Mouse (Mus musculus): ENCODE measurements at regions not wholly inside any gene's neighbourhood (a gene's known extent, or its start where the extent isn't known, plus 50 kb on each side); places are given as distances from the start of the nearest gene placed in this dataset.

DNA sequence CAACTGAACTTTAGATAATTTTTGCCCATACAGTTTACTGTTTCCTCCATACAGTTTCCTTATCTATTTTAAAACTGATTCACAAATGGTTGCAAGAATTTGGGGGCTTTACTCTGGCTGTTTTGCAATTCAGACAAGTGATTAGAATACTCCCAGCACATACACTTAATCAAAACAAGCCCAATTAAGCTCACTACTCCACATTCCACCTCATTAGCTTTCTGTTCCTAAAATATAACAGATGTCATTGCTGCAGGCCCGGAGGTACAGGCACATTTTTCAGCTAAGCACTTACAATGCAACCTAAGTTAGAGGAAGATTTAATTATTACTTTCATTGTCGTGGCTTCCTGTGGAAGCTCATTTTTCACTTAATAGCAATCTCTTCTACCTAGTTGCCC, 526.9 kb upstream of the Apob start:
- Histone ChIP-seq H3K27me3 (ENCODE audit: control insufficient read depth, insufficient read depth, low read length) (no peaks in the 10 kb centered on the region), H3K4me1 (ENCODE audit: control insufficient read depth, insufficient read depth, low read length) (no peaks in the 10 kb centered on the region), H3K27ac (ENCODE audit: control insufficient read depth, insufficient read depth, low read depth, low read length) (no peak overlapping the region), H3K4me3 (ENCODE audit: control insufficient read depth, low read depth, low read length) (no peak overlapping the region), H3K36me3 (ENCODE audit: control insufficient read depth, insufficient read depth, low read length) (no peaks in the 10 kb centered on the region)
- TF ChIP-seq POLR2A (IDR thresholded peaks at IDR 0.05; ENCODE audit: control insufficient read depth, low read depth, low read length) (no peak), CTCF (IDR thresholded peaks at IDR 0.05; ENCODE audit: control insufficient read depth, insufficient read depth, insufficient replicate concordance, low read depth, low read length) (no peak)

DNA sequence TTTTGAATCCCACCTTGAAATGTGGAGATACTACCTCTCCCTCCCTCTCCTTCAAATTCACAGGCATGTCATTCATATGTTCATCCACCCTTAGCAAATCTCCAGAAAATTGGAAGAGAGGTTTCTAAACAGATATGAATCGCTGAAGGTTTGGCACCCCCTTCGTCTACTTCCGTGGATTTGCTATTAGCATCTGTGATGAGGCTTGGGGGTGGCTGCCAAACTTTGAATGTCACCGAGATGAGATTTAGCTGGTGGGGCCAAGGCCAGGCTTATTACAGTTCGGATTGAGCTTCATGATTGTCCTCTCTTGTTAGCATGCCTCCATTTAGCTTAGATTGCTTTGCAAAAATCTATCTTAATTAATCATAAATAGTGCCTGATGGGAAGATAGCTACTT, 520.4 kb upstream of the Apob start:
- no peak overlapping the region for H3K27ac ChIP-seq (ENCODE audit: control insufficient read depth, insufficient read depth, low read depth, low read length)
- TF ChIP-seq POLR2A (IDR thresholded peaks at IDR 0.05; ENCODE audit: control insufficient read depth, low read depth, low read length), result no peak
- TF ChIP-seq CTCF (IDR thresholded peaks at IDR 0.05; ENCODE audit: control insufficient read depth, insufficient read depth, insufficient replicate concordance, low read depth, low read length), result no peak
- no peaks in the 10 kb centered on the region for H3K27me3 ChIP-seq (ENCODE audit: control insufficient read depth, insufficient read depth, low read length)
- no peaks in the 10 kb centered on the region for H3K4me1 ChIP-seq (ENCODE audit: control insufficient read depth, insufficient read depth, low read length)
- no peaks in the 10 kb centered on the region for H3K36me3 ChIP-seq (ENCODE audit: control insufficient read depth, insufficient read depth, low read length)
- H3K4me3 ChIP-seq (ENCODE audit: control insufficient read depth, low read depth, low read length), result no peak overlapping the region

DNA sequence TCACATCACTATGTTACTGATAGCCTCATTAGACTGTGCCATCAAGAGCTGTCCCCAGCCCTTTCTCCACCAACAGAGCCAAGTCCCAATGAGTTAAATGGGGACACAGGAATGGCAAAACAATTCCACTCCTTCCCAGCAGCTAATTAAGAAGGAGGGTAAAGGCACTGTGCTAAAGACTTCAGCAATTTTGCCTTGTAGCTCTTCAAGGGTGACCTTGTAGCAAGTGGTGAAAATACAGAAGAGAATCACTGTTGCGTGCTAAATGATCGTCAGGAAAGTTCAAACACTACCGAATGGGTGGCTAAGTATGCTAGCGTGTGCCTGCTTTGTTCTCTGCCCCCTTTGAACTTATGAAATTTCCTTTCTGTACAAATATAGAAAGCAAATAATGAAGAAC, 519.9 kb upstream of the Apob start:
- TF ChIP-seq CTCF (IDR thresholded peaks at IDR 0.05; ENCODE audit: control insufficient read depth, insufficient read depth, insufficient replicate concordance, low read depth, low read length), result no peak
- no peak for TF ChIP-seq POLR2A (IDR thresholded peaks at IDR 0.05; ENCODE audit: control insufficient read depth, low read depth, low read length)
- no peak overlapping the region for H3K4me3 ChIP-seq (ENCODE audit: control insufficient read depth, low read depth, low read length)
- no peaks in the 10 kb centered on the region for H3K36me3 ChIP-seq (ENCODE audit: control insufficient read depth, insufficient read depth, low read length)
- no peaks in the 10 kb centered on the region for H3K27me3 ChIP-seq (ENCODE audit: control insufficient read depth, insufficient read depth, low read length)
- H3K4me1 ChIP-seq (ENCODE audit: control insufficient read depth, insufficient read depth, low read length), result no peaks in the 10 kb centered on the region
- no peak overlapping the region for H3K27ac ChIP-seq (ENCODE audit: control insufficient read depth, insufficient read depth, low read depth, low read length)

DNA sequence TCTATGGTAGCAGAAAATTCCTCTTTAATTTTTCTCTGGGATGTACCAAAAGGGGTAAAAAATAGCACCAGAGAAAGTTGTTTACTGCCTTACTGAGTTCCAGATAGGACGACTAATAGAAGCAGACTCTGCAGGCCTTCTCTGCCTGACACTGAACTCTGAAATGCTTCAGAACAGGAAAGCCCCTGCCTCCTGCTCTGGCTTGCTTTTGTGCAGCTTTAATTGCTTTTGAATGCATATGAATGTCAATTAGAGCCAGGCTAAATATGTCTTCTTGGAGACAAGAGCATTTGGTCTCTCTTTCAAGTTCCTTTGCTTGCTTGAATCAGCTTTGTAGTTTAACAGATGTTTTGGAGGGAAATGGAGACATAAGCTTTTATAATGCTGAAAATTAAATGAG, 512.5 kb upstream of the Apob start:
- Histone ChIP-seq H3K27ac (ENCODE audit: control insufficient read depth, insufficient read depth, low read depth, low read length) (no peak overlapping the region), H3K27me3 (ENCODE audit: control insufficient read depth, insufficient read depth, low read length) (no peaks in the 10 kb centered on the region), H3K36me3 (ENCODE audit: control insufficient read depth, insufficient read depth, low read length) (no peaks in the 10 kb centered on the region), H3K4me1 (ENCODE audit: control insufficient read depth, insufficient read depth, low read length) (no peaks in the 10 kb centered on the region), H3K4me3 (ENCODE audit: control insufficient read depth, low read depth, low read length) (no peak overlapping the region)
- TF ChIP-seq CTCF (IDR thresholded peaks at IDR 0.05; ENCODE audit: control insufficient read depth, insufficient read depth, insufficient replicate concordance, low read depth, low read length), result no peak

DNA sequence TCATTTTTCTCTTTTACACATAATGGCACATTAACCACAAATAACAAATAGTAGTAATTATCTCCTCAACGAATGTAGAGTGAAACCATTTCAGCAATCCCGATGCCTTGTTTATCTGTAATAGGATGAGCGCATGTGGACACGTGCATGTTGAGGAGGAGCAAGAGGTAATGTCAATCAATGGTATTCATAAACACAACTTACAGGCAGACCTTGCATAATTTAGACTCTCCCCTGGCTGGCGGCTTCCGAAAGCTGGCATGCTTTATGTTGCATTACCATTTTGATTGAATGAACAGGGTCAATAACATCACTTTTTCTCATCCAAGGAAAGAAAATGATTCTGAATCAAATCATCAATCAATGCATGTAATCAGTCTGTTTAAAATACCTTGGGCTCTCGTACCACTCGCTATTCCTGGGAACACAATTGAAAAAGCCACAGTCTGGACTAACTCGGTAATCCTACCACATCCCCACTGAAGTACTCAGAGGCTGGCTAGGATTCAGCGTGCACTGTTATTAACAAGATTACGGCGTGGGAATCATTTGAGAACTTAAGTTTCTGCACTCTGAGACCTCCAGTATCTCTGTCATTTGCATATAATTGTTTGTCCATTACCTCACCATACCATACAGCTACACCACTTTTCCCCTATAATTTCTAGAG, 464.7 kb upstream of the Apob start:
- Histone ChIP-seq H3K4me3 (ENCODE audit: control insufficient read depth, low read depth, low read length) (no peak overlapping the region), H3K27me3 (ENCODE audit: control insufficient read depth, insufficient read depth, low read length) (no peaks in the 10 kb centered on the region), H3K27ac (ENCODE audit: control insufficient read depth, insufficient read depth, low read depth, low read length) (no peak overlapping the region), H3K36me3 (ENCODE audit: control insufficient read depth, insufficient read depth, low read length) (no peaks in the 10 kb centered on the region), H3K4me1 (ENCODE audit: control insufficient read depth, insufficient read depth, low read length) (no peaks in the 10 kb centered on the region)
- no peak for TF ChIP-seq POLR2A (IDR thresholded peaks at IDR 0.05; ENCODE audit: control insufficient read depth, low read depth, low read length)
- no peak for TF ChIP-seq CTCF (IDR thresholded peaks at IDR 0.05; ENCODE audit: control insufficient read depth, insufficient read depth, insufficient replicate concordance, low read depth, low read length)

DNA sequence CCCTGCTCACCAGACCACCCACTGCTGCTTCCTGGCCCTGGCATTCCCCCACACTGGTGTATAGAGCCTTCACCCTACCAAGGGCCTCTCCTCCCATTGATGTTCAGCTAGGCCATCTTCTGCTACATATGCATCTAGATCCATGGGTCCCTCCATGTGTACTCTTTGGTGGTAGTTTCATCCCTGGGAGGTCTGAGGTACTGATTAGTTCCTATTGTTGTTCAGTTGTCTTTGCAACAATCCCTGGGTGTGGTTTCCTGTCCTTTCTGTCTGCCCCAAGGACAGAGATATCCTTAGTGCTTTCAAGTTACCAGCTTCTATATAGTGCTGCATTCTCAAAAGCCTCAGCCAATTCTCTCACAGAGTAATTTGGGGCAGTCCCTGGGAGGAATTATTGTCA, 440.1 kb upstream of the Apob start:
- Histone ChIP-seq H3K4me3 (ENCODE audit: control insufficient read depth, low read depth, low read length) (no peak overlapping the region), H3K27me3 (ENCODE audit: control insufficient read depth, insufficient read depth, low read length) (no peaks in the 10 kb centered on the region), H3K4me1 (ENCODE audit: control insufficient read depth, insufficient read depth, low read length) (no peaks in the 10 kb centered on the region), H3K27ac (ENCODE audit: control insufficient read depth, insufficient read depth, low read depth, low read length) (no peak overlapping the region), H3K36me3 (ENCODE audit: control insufficient read depth, insufficient read depth, low read length) (no peaks in the 10 kb centered on the region)
- TF ChIP-seq POLR2A (IDR thresholded peaks at IDR 0.05; ENCODE audit: control insufficient read depth, low read depth, low read length) (no peak), CTCF (IDR thresholded peaks at IDR 0.05; ENCODE audit: control insufficient read depth, insufficient read depth, insufficient replicate concordance, low read depth, low read length) (no peak)

DNA sequence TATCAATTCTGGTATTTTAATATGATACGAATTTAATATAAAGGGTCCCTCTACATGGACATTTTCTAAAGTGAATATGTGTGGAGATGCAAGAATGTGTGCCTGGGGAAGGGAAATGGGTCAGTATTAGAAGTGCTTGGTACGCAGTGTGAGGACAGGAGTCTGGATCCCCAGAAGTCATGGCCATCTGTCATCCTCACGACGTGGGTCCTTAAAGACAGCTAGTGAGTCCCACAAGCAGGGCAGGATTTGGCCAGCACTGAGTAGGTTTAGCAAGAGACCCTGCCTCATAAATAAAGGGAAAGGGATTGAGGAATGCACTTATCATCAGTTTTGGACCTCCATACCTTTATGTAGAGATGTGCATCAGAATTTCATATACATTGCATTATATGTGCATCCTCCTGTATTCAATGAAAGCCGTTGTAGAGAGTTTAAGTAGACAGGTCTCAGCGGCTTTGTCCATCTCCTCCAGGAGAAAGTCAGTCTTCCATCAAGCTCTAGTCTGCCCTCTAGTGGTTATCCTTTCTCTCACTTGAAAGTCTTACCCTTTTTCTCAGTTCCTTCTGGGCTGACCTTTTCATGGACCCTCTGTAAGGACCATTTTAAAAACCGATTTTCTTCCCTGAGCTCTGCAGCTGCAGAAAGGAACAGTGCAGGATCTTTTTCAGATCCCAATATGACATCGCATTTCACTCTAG, 434.0 kb upstream of the Apob start:
- Histone ChIP-seq H3K36me3 (ENCODE audit: control insufficient read depth, insufficient read depth, low read length) (no peaks in the 10 kb centered on the region), H3K4me3 (ENCODE audit: control insufficient read depth, low read depth, low read length) (no peak overlapping the region), H3K27me3 (ENCODE audit: control insufficient read depth, insufficient read depth, low read length) (no peaks in the 10 kb centered on the region), H3K27ac (ENCODE audit: control insufficient read depth, insufficient read depth, low read depth, low read length) (no peak overlapping the region), H3K4me1 (ENCODE audit: control insufficient read depth, insufficient read depth, low read length) (no peaks in the 10 kb centered on the region)
- TF ChIP-seq POLR2A (IDR thresholded peaks at IDR 0.05; ENCODE audit: control insufficient read depth, low read depth, low read length), result no peak
- no peak for TF ChIP-seq CTCF (IDR thresholded peaks at IDR 0.05; ENCODE audit: control insufficient read depth, insufficient read depth, insufficient replicate concordance, low read depth, low read length)

Data from testis, adult 2 months (tissue).